Mouse (Mus musculus): Measurements from ENCODE around the gene Klc1.

Klc1 gene

GRCm38 (mm10) chr12:111813766-111814617 lies 55.3 kb downstream of the Klc1 start, which contains the start of the genes Xrcc3 and Zfyve21:
TSS of gene Xrcc3 (minus strand) at chr12:111813873.
TSS of gene Zfyve21 (plus strand) at chr12:111814170.
- DNase-seq (ENCODE audit: low spot score) = peak; percentile 85

- DNase-seq (ENCODE audit: low spot score) = no peak
These were observed 56.4 kb downstream of the Klc1 start for GRCm38 (mm10) chr12:111814769-111815762.

GRCm38 (mm10) chr12:111816528-111816927 lies 57.9 kb downstream of the Klc1 start:
- no peak for DNase-seq (ENCODE audit: low spot score)

- DNase-seq (ENCODE audit: low spot score) = no peak
These were observed 58.3 kb downstream of the Klc1 start for GRCm38 (mm10) chr12:111816967-111817366.

GRCm38 (mm10) chr12:111817991-111818390 lies 59.3 kb downstream of the Klc1 start:
- no peak for DNase-seq (ENCODE audit: low spot score)

- DNase-seq (ENCODE audit: low spot score) = no peak
These were observed 61.3 kb downstream of the Klc1 start for GRCm38 (mm10) chr12:111819936-111820335.

GRCm38 (mm10) chr12:111820708-111821107 lies 62.1 kb downstream of the Klc1 start:
- DNase-seq (ENCODE audit: low spot score) = no peak

- DNase-seq (ENCODE audit: low spot score) = no peak
These were observed 63.3 kb downstream of the Klc1 start for GRCm38 (mm10) chr12:111821931-111822330.

- DNase-seq (ENCODE audit: low spot score) = no peak
These were observed 68.9 kb downstream of the Klc1 start for GRCm38 (mm10) chr12:111827556-111827955.

GRCm38 (mm10) chr12:111829447-111829846 lies 70.8 kb downstream of the Klc1 start:
- DNase-seq (ENCODE audit: low spot score) = no peak

GRCm38 (mm10) chr12:111829954-111830353 lies 71.3 kb downstream of the Klc1 start:
- no peak for DNase-seq (ENCODE audit: low spot score)

GRCm38 (mm10) chr12:111830375-111830774 lies 71.7 kb downstream of the Klc1 start:
- DNase-seq (ENCODE audit: low spot score) = no peak

- no peak for DNase-seq (ENCODE audit: low spot score)
These were observed 74.0 kb downstream of the Klc1 start for GRCm38 (mm10) chr12:111832643-111833042.

- no peak for DNase-seq (ENCODE audit: low spot score)
These were observed 74.8 kb downstream of the Klc1 start for GRCm38 (mm10) chr12:111833457-111833856.

- DNase-seq (ENCODE audit: low spot score) = no peak
These were observed 84.2 kb downstream of the Klc1 start for GRCm38 (mm10) chr12:111842565-111843433.

- no peak for DNase-seq (ENCODE audit: low spot score)
These were observed 84.8 kb downstream of the Klc1 start for GRCm38 (mm10) chr12:111843470-111843869.

GRCm38 (mm10) chr12:111845953-111846352 lies 87.3 kb downstream of the Klc1 start:
- DNase-seq (ENCODE audit: low spot score) = no peak

- DNase-seq (ENCODE audit: low spot score) = no peak
These were observed 88.2 kb downstream of the Klc1 start for GRCm38 (mm10) chr12:111846815-111847214.

GRCm38 (mm10) chr12:111848300-111848798 lies 89.7 kb downstream of the Klc1 start:
- no peak for DNase-seq (ENCODE audit: low spot score)

- DNase-seq (ENCODE audit: low spot score) = no peak
These were observed 92.6 kb downstream of the Klc1 start for GRCm38 (mm10) chr12:111851235-111851634.

GRCm38 (mm10) chr12:111851745-111852144 lies 93.1 kb downstream of the Klc1 start:
- DNase-seq (ENCODE audit: low spot score) = no peak
